Mouse (Mus musculus): ENCODE measurements around the gene Ly6f. TPM values are rescaled to one million over a fixed set of nuclear protein-coding genes. Genes with fewer than 3 reads are reported as not detected.

The Ly6f gene
- polyA plus RNA-seq (2017; shearing (Covaris generic)): not detected

GRCm38 (mm10) chr15:75268121-75268520, at the start of gene Ly6f:
TSS of gene Ly6f (plus strand) at chr15:75268421.

Other genes starting within 250 kb of the Ly6f start
- gene Ly6c1, start 219.6 kb upstream of the Ly6f start, polyA plus RNA-seq (2017; shearing (Covaris generic)): 392 TPM
- 6.3 TPM for gene Ly6c2, start 156.5 kb upstream of the Ly6f start, polyA plus RNA-seq (2017; shearing (Covaris generic))
- not detected for gene Ly6g, start 113.2 kb upstream of the Ly6f start, polyA plus RNA-seq (2017; shearing (Covaris generic))
- not detected for gene BC025446, start 52.0 kb upstream of the Ly6f start, polyA plus RNA-seq (2017; shearing (Covaris generic))

All from naive thymus-derived CD4-positive, alpha-beta T cell, adult 5 months (primary cell).